Mouse (Mus musculus): ENCODE measurements at regions not wholly inside any gene's neighbourhood (a gene's known extent, or its start where the extent isn't known, plus 50 kb on each side); places are given as distances from the start of the nearest gene placed in this dataset.

GRCm38 (mm10) chr7:133376833-133377484 is 225.0 kb downstream of the Tex36 start:
- no peak for DNase-seq (ENCODE audit: low spot score in 2 of 2)

GRCm38 (mm10) chr7:133372695-133373094 is 229.3 kb downstream of the Tex36 start:
- no peak for DNase-seq (ENCODE audit: low spot score in 2 of 2)

- no peak for DNase-seq (ENCODE audit: low spot score in 2 of 2)
Observed at GRCm38 (mm10) chr7:133370542-133370941, 231.4 kb downstream of the Tex36 start.

- no peak for DNase-seq (ENCODE audit: low spot score in 2 of 2)
Observed at GRCm38 (mm10) chr7:133364601-133365000, 237.4 kb downstream of the Tex36 start.

GRCm38 (mm10) chr7:133328717-133329116 is 204.6 kb upstream of the Ctbp2 start:
- no peak for DNase-seq (ENCODE audit: low spot score in 2 of 2)

- DNase-seq (ENCODE audit: low spot score in 2 of 2), result no peak
Observed at GRCm38 (mm10) chr7:133325548-133326190, 201.5 kb upstream of the Ctbp2 start.

GRCm38 (mm10) chr7:133323955-133324354 is 199.8 kb upstream of the Ctbp2 start:
- DNase-seq (ENCODE audit: low spot score in 2 of 2), result no peak

- no peak for DNase-seq (ENCODE audit: low spot score in 2 of 2)
Observed at GRCm38 (mm10) chr7:133317511-133317910, 193.4 kb upstream of the Ctbp2 start.

- DNase-seq (ENCODE audit: low spot score in 2 of 2), result no peak
Observed at GRCm38 (mm10) chr7:133316701-133317475, 192.7 kb upstream of the Ctbp2 start.

- DNase-seq (ENCODE audit: low spot score in 2 of 2), result no peak
Observed at GRCm38 (mm10) chr7:133315197-133316029, 191.3 kb upstream of the Ctbp2 start.

GRCm38 (mm10) chr7:133313115-133313514 is 189.0 kb upstream of the Ctbp2 start:
- no peak for DNase-seq (ENCODE audit: low spot score in 2 of 2)

- DNase-seq (ENCODE audit: low spot score in 2 of 2), result no peak
Observed at GRCm38 (mm10) chr7:133311116-133311801, 187.1 kb upstream of the Ctbp2 start.

- no peak for DNase-seq (ENCODE audit: low spot score in 2 of 2)
Observed at GRCm38 (mm10) chr7:133304461-133304860, 180.3 kb upstream of the Ctbp2 start.

GRCm38 (mm10) chr7:133290471-133290870 is 166.3 kb upstream of the Ctbp2 start:
- DNase-seq (ENCODE audit: low spot score in 2 of 2), result no peak

GRCm38 (mm10) chr7:133288236-133288635 is 164.1 kb upstream of the Ctbp2 start:
- no peak for DNase-seq (ENCODE audit: low spot score in 2 of 2)

GRCm38 (mm10) chr7:133286836-133287235 is 162.7 kb upstream of the Ctbp2 start:
- DNase-seq (ENCODE audit: low spot score in 2 of 2), result no peak

- DNase-seq (ENCODE audit: low spot score in 2 of 2), result no peak
Observed at GRCm38 (mm10) chr7:133286216-133286615, 162.1 kb upstream of the Ctbp2 start.

- DNase-seq (ENCODE audit: low spot score in 2 of 2), result no peak
Observed at GRCm38 (mm10) chr7:133262161-133262560, 138.0 kb upstream of the Ctbp2 start.

- no peak for DNase-seq (ENCODE audit: low spot score in 2 of 2)
Observed at GRCm38 (mm10) chr7:133259143-133259542, 135.0 kb upstream of the Ctbp2 start.

- no peak for DNase-seq (ENCODE audit: low spot score in 2 of 2)
Observed at GRCm38 (mm10) chr7:133256831-133257230, 132.7 kb upstream of the Ctbp2 start.

GRCm38 (mm10) chr7:133244601-133245000 is 120.4 kb upstream of the Ctbp2 start:
- peak; percentile 18 to 62 for DNase-seq (ENCODE audit: low spot score in 2 of 2)

All from frontal cortex, postnatal 10 days (tissue).